Mouse (Mus musculus) erythroblast, adult 5-6 weeks (primary cell): Measurements from ENCODE around the gene Camk2b. TPM values are rescaled to one million over a fixed set of nuclear protein-coding genes. Genes with fewer than 3 reads are reported as not detected.

ENCODE experiments used
- ATAC-seq: replicated peaks from 2 replicates; pipeline ENCODE4 v1.8.0; 2016; ENCODE audit warnings: moderate number of reproducible peaks, mild to moderate bottlenecking, moderate TSS enrichment, inconsistent platforms; ENCODE audit not compliant: poor library complexity, low FRiP score, severe bottlenecking
- total RNA-seq, 2 experiments: library from RNA; stranded (forward) in 1 of 2; stranded (reverse) in 1 of 2; fragments of 150-400 nt in 1 of 2; fragments of 200-764, 138-1000 nt in 1 of 2; gene quantifications; 2 replicates each; pipeline versions ENCODE4 v1.2.3 to v1.2.4; 2015 to 2017; ENCODE audit warnings: low replicate concordance in 2 of 2

The Camk2b gene
- total RNA-seq, 2 experiments from 2014 or later: not detected

DNA sequence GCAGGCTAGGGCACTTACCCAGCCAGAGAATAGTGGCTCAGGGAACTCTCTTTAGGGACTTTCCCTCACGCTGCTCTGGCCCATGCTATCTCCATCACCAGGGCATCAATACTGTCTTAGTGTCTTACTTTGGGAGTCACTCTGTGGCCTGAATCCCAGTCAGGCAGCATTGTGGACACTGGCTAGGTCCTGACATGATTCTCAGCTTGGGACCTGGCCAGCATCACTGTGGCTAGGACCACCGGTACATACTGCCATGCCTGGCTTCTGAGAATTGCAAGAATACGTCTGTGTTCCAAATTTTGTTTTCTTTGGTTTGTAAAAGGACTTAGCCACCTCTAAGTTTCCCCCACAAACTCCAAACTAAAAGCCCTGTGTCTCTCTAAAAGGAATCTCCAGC, 71.3 kb downstream of the Camk2b start:
- no peak for ATAC-seq

- ATAC-seq: no peak
Measured at GRCm38 (mm10) chr11:5994212-5994611, 72.0 kb downstream of the Camk2b start.

- ATAC-seq: no peak
Measured at GRCm38 (mm10) chr11:5990910-5991309, 75.3 kb downstream of the Camk2b start.

GRCm38 (mm10) chr11:5989954-5990593, 76.1 kb downstream of the Camk2b start:
- ATAC-seq: no peak

- no peak for ATAC-seq
Measured at GRCm38 (mm10) chr11:5988126-5988525, 78.0 kb downstream of the Camk2b start.

DNA sequence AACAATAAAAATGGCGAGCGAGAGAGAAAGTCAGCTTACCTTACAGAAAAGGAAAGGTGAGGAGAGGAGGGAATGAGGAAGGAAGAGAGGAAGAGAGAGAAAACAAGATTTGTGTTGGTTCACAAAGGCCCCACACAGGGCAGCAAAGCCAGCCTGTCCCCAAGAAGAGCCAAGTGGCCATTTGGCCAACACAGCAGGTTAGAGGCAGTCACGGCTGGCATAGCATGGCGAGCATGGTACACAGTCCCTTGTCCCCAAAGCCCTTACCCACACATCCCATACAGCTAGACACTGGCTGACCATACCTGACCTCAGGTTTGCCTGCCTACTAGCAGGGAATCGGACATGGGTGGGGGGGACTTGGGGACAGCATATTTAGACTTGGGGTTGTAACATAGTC, 82.5 kb downstream of the Camk2b start:
- no peak for ATAC-seq

DNA sequence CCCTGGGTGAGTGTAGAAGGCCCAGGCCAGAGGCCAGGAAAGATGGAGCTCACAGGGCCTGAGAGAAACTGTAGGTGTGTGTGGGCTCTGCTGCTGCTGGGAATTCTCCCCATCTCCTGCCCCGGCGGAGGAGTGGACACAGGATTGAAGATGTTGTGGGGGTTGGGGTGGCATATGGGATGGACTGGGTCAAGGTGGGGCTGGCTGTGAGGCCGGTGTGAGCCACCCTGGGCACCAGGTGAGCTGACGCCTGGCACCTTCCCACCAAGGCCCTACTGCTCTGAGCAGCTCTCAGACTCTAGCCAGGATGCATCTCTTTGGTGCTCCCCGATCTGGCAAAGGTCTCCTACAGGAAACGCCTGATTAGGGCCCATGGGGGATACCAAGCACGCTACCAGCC, 84.8 kb downstream of the Camk2b start:
- ATAC-seq: no peak

DNA sequence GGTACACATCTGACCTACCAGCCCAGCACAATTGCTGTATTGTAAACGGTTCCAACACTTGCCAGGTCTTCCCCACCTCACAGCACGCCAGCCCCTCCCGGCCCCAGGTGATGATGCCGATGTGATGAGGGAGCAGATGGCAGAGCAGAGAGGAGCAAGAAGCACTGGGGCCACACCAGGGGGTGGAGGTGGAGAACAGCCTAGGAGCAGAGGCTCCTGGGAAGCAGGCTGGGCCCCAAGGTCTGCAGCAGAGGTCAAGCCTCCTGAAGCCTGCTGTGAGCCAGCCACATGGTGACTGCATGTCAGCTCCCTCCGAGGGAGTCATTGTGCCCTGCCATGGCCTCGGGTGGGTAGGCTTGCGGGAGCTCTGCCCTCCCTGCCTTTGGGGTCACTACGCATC, 85.6 kb downstream of the Camk2b start:
- no peak for ATAC-seq

DNA sequence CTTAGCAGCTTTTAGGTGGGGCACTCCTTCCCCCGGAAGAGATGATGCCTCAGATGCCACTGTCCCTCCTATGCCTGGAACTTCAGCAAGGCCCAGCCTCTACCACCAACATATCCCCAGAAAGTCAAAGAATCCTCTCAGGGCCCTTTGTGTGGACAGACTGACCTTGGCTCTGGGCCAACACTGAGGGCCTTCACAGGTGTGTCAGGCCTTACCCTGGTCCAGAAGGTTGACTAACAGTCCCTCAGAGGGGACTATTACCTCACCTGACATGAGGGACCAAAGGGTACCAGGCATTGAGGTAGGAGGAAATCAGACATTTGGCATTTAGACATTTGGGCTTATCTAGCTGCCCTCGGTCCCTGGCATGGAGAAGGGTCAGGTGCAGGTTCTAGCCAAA, 86.1 kb downstream of the Camk2b start:
- no peak for ATAC-seq

GRCm38 (mm10) chr11:5979088-5979487, 87.1 kb downstream of the Camk2b start:
- no peak for ATAC-seq

- ATAC-seq: no peak
Measured at GRCm38 (mm10) chr11:5976106-5976505, 90.1 kb downstream of the Camk2b start.

DNA sequence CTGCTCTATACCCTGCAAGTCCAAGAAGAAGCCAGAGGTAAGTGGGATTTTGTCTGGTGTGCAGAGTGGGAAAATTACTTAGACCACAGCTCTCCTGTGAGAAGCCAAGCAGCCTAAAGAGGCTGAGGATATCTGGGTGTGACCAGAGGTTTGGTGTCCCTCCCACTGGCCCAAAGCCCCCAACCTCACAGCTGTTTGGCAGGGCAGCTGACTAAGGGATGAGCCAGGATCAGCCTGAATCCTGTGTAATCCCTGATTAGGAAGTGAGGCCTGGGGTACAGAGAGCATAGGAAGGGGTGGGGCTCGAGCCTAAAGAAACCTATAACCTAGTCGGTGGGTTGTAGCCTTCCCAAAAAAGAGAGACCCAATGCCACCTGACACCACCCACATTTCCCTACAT, 91.1 kb downstream of the Camk2b start:
- no peak for ATAC-seq

DNA sequence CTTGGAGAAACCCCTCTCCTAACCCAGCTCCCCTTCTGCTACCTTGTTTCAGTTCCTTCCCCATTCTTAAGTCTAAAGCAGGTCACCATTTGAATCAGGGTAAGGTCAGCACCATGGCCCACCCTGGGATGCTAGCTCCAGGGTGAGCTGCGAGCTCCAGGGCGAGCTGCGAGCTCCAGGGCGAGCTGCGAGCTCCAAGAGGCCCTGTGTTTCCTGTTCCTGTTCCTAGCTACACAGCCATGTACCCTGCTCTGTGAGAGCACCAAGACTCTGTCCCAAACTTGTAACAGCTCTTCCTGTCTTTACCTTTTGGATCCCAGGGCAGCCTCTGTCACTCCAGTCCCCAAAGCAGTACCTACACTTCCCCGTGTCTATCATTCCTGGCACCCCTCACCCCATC, 92.1 kb downstream of the Camk2b start:
- ATAC-seq: no peak

DNA sequence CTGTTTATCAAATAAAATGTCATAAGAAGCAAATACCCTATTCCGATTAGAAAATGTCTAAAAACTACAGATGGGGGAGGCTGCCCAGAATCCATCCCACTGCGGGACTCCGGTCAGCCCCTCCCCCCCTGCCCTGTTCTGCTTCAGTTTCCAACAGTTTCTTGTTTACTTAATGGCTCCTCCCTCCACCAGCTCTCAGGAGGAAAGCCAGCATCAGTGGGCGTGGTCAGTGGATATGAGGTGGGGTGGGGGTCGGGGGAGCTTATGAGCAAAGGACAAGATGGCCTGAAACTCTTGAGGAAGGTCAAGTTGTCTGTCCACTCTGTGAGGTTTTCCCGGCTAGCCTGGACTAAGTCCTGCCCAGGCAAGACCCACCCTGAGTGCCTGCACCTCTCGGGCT, 93.0 kb downstream of the Camk2b start:
- no peak for ATAC-seq

DNA sequence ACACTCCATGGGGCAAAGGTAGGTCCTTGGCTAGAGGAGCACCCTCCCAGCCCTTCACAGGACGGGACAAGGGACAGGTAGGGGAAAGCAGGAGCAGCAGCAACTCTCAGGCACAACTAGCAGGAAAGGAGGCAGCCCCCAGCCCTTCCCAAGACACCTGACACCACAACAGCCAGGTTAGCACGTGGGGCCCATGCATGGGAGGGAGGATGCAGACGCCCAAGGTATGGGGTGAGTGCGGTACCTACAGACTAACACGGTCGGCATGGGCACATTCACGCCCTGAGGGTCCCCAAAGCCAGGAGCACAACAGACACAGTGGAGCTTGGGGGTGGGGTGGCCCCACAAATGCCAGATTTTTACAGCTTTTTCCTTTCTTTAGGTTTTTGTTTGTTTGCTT, 95.0 kb downstream of the Camk2b start:
- no peak for ATAC-seq

GRCm38 (mm10) chr11:5968223-5968622, 97.9 kb downstream of the Camk2b start:
- ATAC-seq: no peak

GRCm38 (mm10) chr11:5966751-5967150, 99.4 kb downstream of the Camk2b start:
- ATAC-seq: no peak

GRCm38 (mm10) chr11:5965865-5966264, 100.3 kb downstream of the Camk2b start:
- ATAC-seq: no peak

- ATAC-seq: no peak
Measured at GRCm38 (mm10) chr11:5960051-5960450, 106.1 kb downstream of the Camk2b start.

- ATAC-seq: peak; percentile 92
Measured at GRCm38 (mm10) chr11:5955546-5956276, 110.5 kb downstream of the Camk2b start, which contains the start of gene Ykt6. Gene Ykt6, plus strand, starts transcription at chr11:5955693.

- ATAC-seq: peak; percentile 76
Measured at GRCm38 (mm10) chr11:5954965-5955504, 111.1 kb downstream of the Camk2b start.
